Mouse (Mus musculus) megakaryocyte progenitor cell, adult 5-6 weeks (primary cell): ENCODE data around the gene Ifng. TPM values are rescaled to one million over a fixed set of nuclear protein-coding genes. Genes with fewer than 3 reads are reported as not detected.
A peak's percentile ranks its signal among the peaks of the same experiment; 100 is the strongest.

Experiments
- ATAC-seq: replicated peaks from 2 replicates; pipeline ENCODE4 v1.8.0; 2016; ENCODE audit warnings: mild to moderate bottlenecking, moderate TSS enrichment, inconsistent platforms; ENCODE audit not compliant: poor library complexity
- total RNA-seq, 2 experiments: library from RNA; stranded (forward) in 1 of 2; stranded (reverse) in 1 of 2; fragments of 157-497, 149-512 nt in 1 of 2; fragments of 200-1000 nt in 1 of 2; gene quantifications; 2 replicates each; pipeline versions ENCODE4 v1.2.3 to v1.2.4; 2015 to 2017

Ifng gene
- total RNA-seq, 2 experiments from 2014 or later, result not detected

- ATAC-seq, result peak; percentile 73
Measured at GRCm38 (mm10) chr10:118477297-118477696, 36.5 kb downstream of the Ifng start.

- ATAC-seq, result no peak
Measured at GRCm38 (mm10) chr10:118479244-118479643, 38.4 kb downstream of the Ifng start.

DNA sequence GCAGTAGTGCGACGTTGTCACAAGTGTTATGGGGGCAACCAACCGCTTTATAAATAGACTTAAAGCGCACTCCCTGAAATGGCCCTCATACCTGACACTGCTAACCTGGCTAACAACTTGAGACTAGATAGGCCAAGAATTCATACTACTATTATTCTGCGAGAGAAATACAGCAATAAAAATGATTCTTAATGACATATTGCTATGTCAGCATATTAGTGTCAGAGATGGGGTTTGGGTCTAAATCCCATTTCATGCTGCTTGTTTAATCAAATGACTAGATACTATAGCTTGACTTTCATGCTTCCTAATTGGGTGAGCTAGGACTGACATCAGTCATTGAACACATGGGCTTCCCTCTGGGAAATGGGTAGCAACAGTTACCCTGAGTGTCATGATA, 39.3 kb downstream of the Ifng start:
- ATAC-seq, result no peak

DNA sequence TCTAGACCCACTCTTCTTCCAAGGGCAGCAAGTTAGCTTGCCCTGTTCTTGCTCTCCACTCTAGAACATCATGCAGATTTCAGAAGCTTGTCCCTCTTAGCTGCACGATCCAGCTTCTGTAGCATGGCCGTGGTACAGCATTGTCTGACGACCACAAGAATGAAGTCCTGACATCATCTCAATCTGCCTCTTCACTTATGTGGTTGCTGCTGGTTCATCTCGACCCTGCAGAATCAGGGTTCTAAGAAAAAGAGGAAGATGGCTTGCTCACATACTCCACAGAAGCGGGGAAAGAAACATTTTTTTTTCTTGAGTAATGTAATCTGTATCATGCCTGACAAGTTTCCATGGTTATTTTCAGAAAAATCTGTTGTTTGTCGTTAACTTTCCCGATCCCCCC, 39.9 kb downstream of the Ifng start:
- peak; percentile 80 for ATAC-seq

- no peak for ATAC-seq
Measured at GRCm38 (mm10) chr10:118494109-118494508, 53.3 kb downstream of the Ifng start.

GRCm38 (mm10) chr10:118495362-118495761, 54.5 kb downstream of the Ifng start:
- no peak for ATAC-seq

Other genes starting within 250 kb of the Ifng start
- gene Il22, start 236.1 kb upstream of the Ifng start, total RNA-seq (2015), result not detected in 2 replicates
- gene Il22, start 236.1 kb upstream of the Ifng start, total RNA-seq (2017), result not detected in 2 replicates
- gene Gm32717, start 200.3 kb upstream of the Ifng start, total RNA-seq (2015), result 0.05 TPM in 1 of 2 replicates, not detected in the other
- gene Gm32717, start 200.3 kb upstream of the Ifng start, total RNA-seq (2017), result 0.08 and 0.14 TPM in 2 replicates
- 0.05 TPM in 1 of 2 replicates, not detected in the other for gene Gm32802, start 182.4 kb upstream of the Ifng start, total RNA-seq (2015)
- 0.08 and 0.14 TPM in 2 replicates for gene Gm32802, start 182.4 kb upstream of the Ifng start, total RNA-seq (2017)
- gene Iltifb, start 146.0 kb upstream of the Ifng start, total RNA-seq (2015), result not detected in 2 replicates
- gene Iltifb, start 146.0 kb upstream of the Ifng start, total RNA-seq (2017), result not detected in 2 replicates
- not detected in 2 replicates for gene Gm9040, start 114.1 kb upstream of the Ifng start, total RNA-seq (2015)
- not detected in 2 replicates for gene Gm9040, start 114.1 kb upstream of the Ifng start, total RNA-seq (2017)
- gene Gm9044, start 108.6 kb upstream of the Ifng start, total RNA-seq (2015), result not detected in 2 replicates
- gene Gm9044, start 108.6 kb upstream of the Ifng start, total RNA-seq (2017), result not detected in 2 replicates
- 0.15 TPM in 2 replicates for gene Gm9045, start 103.2 kb upstream of the Ifng start, total RNA-seq (2015)
- gene Gm9045, start 103.2 kb upstream of the Ifng start, total RNA-seq (2017), result 0.08 TPM in 1 of 2 replicates, not detected in the other
- gene Gm9046, start 97.8 kb upstream of the Ifng start, total RNA-seq (2015), result not detected in 2 replicates
- not detected in 2 replicates for gene Gm9046, start 97.8 kb upstream of the Ifng start, total RNA-seq (2017)
- not detected in 2 replicates for gene Gm9048, start 92.4 kb upstream of the Ifng start, total RNA-seq (2015)
- gene Gm9048, start 92.4 kb upstream of the Ifng start, total RNA-seq (2017), result not detected in 2 replicates
- gene Gm9049, start 86.9 kb upstream of the Ifng start, total RNA-seq (2015), result 0.15 TPM in 2 replicates
- 0.08 TPM in 1 of 2 replicates, not detected in the other for gene Gm9049, start 86.9 kb upstream of the Ifng start, total RNA-seq (2017)